Mouse (Mus musculus): ENCODE data around the gene Snw1. TPM values are rescaled to one million over a fixed set of nuclear protein-coding genes. Genes with fewer than 3 reads are reported as not detected.
"Not testable (repeated sequence)": the region's sequence is repeated elsewhere in the genome, so short reads cannot be mapped to it uniquely, and the experiment has no call there.

The Snw1 gene
- 15.8 and 15.9 TPM in 2 replicates for polyA plus RNA-seq (2012)

DNA sequence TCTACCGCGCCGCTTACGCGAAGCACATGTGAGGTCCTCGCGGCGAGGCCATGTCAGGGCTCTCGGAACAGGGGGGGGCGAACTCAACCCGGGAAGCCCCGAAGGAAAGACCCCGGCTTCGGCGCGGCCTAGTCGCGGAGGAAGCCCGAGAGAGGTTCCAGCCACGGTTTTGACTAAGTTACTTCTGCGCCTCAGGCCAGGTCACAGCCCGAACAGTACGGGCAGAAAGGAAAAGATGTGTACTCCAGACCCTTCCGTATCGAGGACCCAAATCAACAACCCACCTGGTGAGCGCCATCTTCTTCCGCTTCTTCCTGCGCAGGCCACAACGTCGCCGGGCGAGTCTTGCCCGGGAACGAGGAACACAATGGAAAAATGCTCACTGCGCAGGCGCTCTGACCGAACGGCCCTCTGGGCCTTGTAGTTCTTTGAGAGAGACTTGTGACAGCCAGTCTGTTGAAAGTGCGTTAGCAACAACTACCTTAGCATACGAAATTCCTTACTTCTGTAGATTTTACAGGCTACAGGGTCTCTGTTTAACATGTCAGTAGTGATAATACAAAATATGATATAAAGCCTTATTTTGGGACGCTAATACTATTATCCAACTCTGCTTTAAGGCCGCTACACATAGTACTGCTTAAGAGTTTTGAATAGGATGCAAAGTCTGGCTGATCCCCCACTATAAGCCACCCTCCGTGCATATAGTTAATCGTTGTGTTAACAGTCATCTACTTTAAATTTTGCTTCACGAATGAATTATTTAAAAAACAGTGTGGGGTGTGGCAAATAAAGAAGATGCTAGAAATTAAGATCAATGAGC, at the start of gene Snw1:
TSS of gene Snw1 (minus strand) at position 311 of the 823 bp plus-strand sequence.
- no peak for TF ChIP-seq GATA1 (IDR thresholded peaks at IDR 0.05; ENCODE audit: low read length)

DNA sequence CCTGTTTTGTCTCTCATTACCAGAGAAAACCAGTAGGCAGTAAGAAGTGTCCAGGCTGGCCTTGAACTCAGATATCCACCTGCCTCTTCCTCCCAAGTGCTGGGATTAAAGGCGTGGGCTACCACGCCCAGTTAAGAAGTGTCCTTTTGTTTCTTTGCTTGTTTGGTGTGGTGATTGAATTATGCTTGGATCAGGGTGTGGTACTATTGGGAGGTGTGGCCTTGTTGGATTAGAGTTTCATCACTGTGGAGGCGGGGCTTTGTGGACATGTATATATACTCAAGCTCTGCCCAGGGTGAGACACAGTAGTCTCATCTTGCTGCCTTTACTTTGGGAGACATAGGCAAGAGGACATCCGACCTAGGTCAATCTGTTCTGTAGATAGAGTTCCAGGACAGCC, 41.9 kb upstream of the Snw1 start, which contains the start of gene Gm8300:
TSS of gene Gm8300 (plus strand) at position 301 of the 400 bp plus-strand sequence.
- TF ChIP-seq GATA1 (IDR thresholded peaks at IDR 0.05; ENCODE audit: low read length): not testable (repeated sequence)

DNA sequence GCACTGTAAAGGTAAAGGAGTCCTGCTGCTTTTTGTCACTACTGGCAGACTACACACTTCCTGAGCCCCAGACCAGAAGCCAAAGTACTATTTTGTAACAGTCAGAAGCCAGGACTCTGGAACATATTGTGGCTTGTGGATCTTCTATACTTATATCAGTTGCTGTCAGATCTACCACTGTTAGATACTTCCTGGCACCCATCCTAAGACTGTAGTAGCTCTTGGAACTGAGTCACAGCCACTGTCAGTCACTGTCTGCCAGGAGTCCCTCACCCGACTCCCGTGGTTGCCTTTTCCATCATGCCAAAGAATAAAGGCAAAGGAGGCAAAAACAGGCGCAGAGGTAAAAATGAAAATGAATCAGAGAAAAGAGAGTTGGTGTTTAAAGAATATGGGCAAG, 22.3 kb upstream of the Snw1 start, which contains the start of gene Gm5788:
TSS of gene Gm5788 (plus strand) at position 301 of the 400 bp plus-strand sequence.
- not testable (repeated sequence) for TF ChIP-seq GATA1 (IDR thresholded peaks at IDR 0.05; ENCODE audit: low read length)

DNA sequence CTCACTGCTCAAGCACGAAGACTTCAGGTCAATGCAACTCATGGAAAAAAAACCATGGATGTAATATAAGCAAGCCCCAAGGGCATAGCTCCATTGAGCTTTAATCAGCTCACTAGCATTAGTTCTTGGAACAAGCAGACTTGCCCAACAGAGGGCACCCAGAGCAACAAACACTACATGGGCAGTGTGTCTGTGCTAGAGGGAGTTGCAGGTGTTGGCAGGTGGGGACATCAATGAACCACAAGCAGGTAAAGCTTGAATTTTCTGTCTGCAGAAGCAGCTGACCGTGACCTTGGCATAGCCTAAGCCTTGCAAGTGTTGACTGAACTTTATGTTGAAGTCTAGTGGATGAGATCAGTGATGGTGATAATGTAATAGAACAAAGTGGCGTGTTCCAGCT, 2.7 kb upstream of the Snw1 start:
- TF ChIP-seq GATA1 (IDR thresholded peaks at IDR 0.05; ENCODE audit: low read length): no peak

DNA sequence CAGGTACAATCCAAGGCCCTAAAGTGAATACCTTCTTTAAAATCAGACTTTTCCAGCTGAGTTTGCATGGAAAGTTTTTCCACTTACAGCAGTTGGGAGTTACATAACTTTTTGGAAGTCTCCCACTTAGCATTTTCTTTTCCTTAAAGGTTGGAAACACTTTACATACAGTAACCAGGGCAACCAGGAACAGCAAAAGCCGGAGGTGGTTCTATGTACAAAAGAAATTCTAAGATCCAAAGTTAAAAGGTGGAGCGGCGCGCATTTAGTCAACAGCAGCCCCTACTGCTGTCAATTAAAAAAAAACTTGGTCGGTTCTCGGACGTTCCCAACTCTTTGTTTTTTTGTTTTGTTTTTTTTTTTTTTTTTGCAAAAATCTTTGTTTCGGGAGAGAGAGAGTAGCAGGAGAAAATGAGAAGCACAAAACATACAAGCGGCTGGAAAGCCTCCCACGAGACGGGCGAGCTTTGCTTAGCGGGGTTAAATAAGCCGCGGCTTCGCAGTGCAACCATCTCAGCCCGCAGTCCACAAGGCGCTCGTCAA, 582 bp downstream of the Snw1 start:
- no peak for TF ChIP-seq GATA1 (IDR thresholded peaks at IDR 0.05; ENCODE audit: low read length)

DNA sequence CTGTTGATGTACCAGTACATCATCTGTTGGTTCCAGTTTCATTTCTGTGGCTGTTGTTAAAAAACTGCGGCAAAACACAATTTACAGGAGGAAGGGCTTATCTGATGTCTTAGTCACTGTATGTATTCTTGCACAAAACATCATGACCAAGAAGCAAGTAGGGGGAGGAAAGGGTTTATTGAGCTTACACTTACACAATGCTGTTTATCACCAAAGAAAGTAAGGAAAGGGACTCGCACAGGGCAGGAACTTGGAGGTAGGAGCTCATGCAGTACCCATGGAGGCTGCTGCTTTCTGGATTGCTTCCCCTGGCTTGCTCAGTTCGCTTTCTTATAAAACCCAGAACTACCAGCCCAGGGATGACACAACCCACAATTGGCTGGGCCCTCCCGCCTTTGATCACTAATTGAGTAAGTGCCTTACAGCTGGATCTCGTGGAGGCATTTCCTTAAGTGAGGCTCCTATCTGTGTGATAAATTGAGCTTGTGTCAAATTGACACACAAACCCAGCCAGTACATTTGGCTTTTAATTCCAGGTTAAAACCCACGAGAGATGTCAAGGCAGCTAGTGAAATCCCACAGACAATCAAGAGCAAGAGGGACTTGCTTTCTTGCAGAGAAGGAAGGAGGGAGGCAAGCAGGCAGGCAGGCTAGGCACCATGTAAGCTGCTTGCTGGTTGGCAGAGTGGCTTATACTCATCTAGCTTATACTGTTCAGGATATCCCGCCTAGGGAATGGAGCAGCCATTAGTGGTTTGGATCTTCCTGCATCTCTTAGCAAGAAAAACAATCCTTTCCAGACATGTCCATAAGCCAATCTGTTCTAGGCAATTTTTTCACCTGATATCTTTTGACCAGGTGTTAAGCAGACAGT, 1.6 kb downstream of the Snw1 start:
- no peak for TF ChIP-seq GATA1 (IDR thresholded peaks at IDR 0.05; ENCODE audit: low read length)

DNA sequence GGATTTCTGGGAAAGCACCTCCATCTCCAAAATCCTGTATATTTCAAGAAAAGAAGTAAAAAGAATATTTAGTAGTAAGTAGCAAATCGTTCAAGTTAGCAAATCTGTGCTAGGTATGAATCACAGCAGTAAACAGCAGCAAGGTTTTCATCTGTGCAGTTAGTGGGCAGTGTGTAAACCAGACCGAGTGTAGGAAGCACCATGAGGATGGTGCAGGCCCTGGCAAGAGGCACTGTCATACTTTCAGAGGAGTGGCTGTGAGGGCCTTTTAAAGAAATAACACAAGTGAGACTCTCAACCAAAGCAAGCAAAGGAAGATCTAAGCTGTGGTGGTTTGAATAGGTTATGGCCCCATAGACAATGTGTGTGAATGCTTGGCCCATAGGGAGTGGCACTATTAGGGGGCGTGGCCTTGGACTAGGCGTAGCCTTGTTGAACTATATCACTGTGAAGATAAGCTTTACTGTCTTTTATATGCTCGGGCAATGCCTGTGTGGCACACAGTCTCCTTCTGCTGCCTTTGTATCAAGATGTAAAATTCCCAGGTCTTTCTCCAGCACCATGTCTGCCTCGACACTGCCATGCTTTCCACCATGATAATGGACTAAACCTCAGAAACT, 7.3 kb downstream of the Snw1 start:
- no peak for TF ChIP-seq GATA1 (IDR thresholded peaks at IDR 0.05; ENCODE audit: low read length)

DNA sequence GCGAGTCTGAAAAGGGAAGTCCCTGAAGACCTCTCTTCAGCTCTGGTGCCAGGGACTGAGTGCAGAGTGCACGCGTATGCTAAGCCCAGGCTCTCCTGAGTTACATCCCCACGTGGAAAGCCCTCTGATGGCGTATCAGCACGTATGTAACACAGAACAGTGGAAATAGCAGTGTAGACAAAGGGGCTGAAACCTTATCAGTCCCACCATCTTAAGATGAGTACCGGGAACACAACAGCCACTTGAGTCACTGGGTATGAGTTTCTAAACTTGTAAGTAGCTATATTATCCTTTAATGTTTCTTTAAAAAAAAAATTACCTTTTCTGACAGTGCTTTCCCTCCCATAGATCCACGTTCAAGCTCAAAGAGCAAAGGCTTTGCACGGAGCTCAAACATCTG, 22.6 kb downstream of the Snw1 start:
- TF ChIP-seq GATA1 (IDR thresholded peaks at IDR 0.05; ENCODE audit: low read length): no peak

DNA sequence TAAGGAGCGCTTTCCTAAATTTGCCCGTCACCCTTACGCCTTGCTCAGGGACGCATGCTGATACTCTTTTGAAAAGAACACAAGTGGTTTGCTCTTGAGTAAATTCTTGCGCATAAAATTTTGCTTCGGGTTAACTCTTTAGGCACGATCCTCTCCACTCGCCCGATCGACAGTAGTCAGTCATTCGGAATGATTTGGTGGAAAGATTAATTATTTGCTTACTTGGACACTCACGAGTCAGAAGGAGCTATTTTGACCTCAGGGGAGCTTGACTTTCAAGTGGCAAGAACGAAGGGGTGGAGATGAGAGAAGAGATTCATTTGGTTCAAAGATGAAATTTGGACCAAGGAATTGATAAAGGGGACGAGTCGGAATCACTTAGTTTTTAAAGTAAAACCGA, 27.9 kb downstream of the Snw1 start:
- TF ChIP-seq GATA1 (IDR thresholded peaks at IDR 0.05; ENCODE audit: low read length): no peak

DNA sequence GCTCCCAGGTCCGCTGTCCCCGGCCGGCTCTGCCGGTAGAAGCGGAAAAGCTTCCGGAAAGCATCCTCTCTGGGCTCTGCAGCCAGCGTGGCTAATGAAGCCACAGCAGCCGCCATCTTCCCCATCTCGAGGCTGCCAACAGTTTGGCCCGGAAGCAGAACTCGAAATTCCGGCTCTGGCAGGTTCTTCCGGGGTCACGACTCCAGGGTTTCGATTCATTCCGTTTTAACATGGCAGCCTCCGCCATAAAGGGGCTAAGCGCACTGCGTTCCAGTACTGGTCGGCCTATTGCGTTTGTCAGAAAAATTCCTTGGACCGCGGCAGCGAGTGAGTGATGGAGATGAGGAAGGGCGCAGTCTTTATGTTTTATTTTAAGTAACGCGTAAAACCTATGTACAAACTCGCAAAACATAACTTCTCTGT, 28.4 kb downstream of the Snw1 start, which contains the start of the genes Slirp and Alkbh1:
TSS of gene Slirp (plus strand) at position 197 of the 423 bp plus-strand sequence.
TSS of gene Alkbh1 (minus strand) at position 318 of the 423 bp plus-strand sequence.
- TF ChIP-seq GATA1 (IDR thresholded peaks at IDR 0.05; ENCODE audit: low read length): no peak

DNA sequence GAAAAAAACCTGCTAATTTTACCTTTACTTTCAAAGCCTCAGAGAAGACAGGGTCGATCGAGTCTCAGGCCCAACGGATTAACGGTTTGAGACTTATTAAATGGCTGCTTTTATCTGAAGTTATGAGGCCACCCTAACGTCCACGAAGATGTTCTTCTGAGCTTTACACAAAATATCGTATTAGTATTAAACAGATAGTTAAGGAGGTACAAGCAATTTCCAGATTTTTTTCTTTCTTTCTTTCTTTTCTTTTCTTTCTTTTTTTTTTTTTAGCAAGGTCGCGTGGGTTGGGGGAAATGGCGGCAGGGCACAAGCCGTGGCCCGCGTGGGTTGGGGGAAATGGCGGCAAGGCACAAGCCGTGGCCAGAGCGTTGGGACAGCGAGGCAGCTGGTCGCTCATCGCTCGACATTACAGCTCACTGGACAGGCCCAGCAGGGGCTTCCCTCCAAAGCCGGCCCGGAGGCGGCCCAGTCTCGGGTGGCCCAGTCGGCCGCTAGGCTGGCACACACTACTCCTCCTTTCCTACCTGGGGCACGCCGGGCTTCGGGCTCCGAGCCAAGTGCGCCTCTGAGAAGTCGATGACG, 28.9 kb downstream of the Snw1 start:
- TF ChIP-seq GATA1 (IDR thresholded peaks at IDR 0.05; ENCODE audit: low read length): no peak

DNA sequence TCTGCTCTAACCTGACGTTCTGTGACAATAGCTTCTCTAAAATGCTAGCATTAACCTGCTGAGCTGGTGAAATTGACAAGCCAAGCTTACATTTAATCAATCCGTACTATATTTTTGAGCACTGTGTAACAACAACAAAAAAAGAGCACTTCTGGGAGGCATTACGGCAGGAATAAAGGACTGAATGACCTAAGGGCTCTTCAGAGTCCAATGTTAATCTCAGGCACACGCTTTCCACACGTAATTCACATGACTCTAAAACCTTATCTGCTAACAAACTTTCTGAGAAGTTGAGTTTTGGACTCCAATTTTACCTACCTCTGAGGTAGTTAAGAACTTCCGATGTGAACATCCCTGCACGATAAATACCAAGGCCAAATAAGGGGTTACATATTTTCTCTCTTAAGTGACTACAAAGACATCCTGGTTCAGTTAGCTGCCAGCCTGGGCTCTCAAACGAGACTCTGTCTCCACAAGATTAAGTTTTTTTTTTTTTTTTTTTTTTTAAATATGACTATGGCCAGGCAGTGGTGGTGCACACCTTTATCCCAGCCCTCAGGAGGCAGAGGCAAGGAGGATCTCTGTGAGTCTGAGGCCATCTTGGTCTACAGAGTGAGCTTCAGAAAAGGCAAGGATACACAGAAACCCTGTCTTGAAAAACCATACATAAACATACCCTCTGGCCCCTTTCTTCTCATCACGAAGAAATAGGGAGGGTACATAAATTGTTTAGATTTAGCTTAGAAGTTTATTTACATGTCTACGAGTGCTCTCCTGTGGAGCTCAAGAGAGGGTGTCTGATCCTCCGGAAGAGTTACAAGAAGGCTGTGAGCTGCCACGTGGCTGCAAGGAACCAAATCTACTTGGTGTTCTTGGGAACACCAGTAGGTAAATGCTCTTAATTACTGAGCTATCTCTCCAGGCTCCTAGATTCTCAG, 29.6 kb downstream of the Snw1 start:
- TF ChIP-seq GATA1 (IDR thresholded peaks at IDR 0.05; ENCODE audit: low read length): no peak

DNA sequence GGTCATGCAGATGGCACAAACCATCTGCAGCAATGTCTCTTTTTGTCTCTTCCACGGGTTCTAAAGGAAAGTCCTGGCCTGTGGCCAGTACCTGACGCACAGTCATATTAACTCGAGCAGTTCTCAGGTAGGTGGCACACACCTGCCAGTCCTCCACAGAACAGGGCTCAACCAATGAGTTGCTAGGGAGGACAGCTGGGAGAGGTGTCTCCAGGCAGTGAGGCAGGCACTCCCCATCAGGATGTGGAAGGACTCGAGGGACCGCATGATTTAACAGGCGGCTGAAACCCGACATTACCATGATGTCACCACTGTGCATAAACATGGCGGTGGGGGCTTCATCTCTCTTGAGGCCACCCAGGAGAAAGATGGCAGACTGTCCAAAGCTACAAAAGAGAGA, 43.2 kb downstream of the Snw1 start:
- TF ChIP-seq GATA1 (IDR thresholded peaks at IDR 0.05; ENCODE audit: low read length): no peak

DNA sequence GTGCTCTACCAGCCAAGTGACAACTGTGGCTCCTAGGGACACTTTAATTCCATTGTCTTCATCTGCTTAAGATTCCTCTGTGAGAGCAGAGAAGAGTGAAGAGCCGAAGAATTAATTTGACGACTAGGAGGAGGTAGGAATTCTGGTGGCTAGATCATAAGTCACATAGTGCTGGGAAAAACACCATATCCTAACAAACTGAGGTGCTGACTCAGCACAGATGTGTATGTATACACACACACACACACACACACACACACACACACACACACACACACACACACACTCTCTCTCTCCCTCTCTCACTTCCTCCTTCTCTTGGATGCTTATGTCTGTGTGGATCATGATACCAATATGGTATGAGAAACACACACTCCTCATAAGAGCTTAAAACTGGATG, 43.8 kb downstream of the Snw1 start:
- TF ChIP-seq GATA1 (IDR thresholded peaks at IDR 0.05; ENCODE audit: low read length): no peak

Measured in G1E-ER4 (cell line).